Mouse (Mus musculus) forelimb bud, embryonic 11.5 days (tissue): Measurements from ENCODE around the gene Rpn2.

Experiments
- DNase-seq: peaks from one replicate; pipeline ENCODE4 v3.0.0-alpha.2; 2012; ENCODE audit warnings: low read depth, low spot score

The Rpn2 gene

GRCm38 (mm10) chr2:157278717-157279415 is at the start of gene Rpn2:
TSS of gene Rpn2 (plus strand) at chr2:157279017.
- peak; percentile 93 for DNase-seq

- DNase-seq, result no peak
Measured at GRCm38 (mm10) chr2:157235946-157236345, 42.9 kb upstream of the Rpn2 start.

DNA sequence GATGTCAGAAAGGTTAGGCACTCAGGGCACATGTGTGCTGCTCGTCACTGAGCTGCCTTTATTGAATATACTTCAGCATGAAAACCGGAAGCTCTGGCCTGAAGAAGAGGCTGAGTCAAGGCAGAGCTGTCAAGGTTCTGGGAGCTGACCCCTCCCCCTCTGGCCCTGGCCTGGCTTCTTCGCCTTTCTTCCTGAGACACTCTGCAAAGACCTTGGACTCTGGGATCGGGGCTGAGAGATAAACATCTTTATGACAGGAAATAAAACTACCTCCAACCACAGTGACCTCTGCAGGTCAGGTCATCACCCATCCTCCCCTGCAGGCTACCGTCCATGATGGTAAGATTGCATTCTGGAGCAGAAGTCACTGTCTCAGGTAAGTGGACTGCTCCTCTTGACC is 33.8 kb upstream of the Rpn2 start:
- no peak for DNase-seq

GRCm38 (mm10) chr2:157245603-157246002 is 33.2 kb upstream of the Rpn2 start:
- DNase-seq, result no peak

GRCm38 (mm10) chr2:157248111-157248510 is 30.7 kb upstream of the Rpn2 start:
- no peak for DNase-seq

- DNase-seq, result peak; percentile 37
Measured at GRCm38 (mm10) chr2:157259720-157260119, 19.1 kb upstream of the Rpn2 start.

GRCm38 (mm10) chr2:157261930-157262329 is 16.9 kb upstream of the Rpn2 start:
- DNase-seq, result no peak

GRCm38 (mm10) chr2:157262506-157262905 is 16.3 kb upstream of the Rpn2 start:
- DNase-seq, result no peak

- DNase-seq, result no peak
Measured at GRCm38 (mm10) chr2:157263101-157263500, 15.7 kb upstream of the Rpn2 start.

DNA sequence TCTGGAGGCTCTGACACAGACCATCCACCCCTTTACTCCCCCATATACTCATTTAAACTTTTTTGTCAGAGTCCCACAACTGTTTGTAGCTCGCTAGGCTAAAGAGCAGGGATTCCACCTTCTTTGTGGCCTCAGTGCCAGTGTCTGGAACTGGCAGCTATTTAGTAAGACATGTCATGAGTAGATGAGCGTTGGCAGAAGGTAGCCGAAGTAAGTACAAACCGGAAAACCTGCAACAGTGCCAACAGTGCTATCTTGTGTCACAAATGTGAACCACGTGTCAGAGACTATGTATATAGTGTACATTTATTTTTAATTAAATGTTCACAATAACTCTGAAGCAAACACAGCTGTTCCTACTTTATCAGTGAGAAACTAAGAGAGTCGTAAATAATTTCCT is 15.0 kb upstream of the Rpn2 start:
- no peak for DNase-seq

- peak; percentile 55 for DNase-seq
Measured at GRCm38 (mm10) chr2:157279416-157279800, 591 bp downstream of the Rpn2 start, which contains the start of gene Mroh8. TSS of gene Mroh8 (minus strand) at chr2:157279549.

GRCm38 (mm10) chr2:157283321-157283720 is 4.5 kb downstream of the Rpn2 start:
- DNase-seq, result no peak

- DNase-seq, result peak; percentile 50
Measured at GRCm38 (mm10) chr2:157287542-157287941, 8.7 kb downstream of the Rpn2 start.

DNA sequence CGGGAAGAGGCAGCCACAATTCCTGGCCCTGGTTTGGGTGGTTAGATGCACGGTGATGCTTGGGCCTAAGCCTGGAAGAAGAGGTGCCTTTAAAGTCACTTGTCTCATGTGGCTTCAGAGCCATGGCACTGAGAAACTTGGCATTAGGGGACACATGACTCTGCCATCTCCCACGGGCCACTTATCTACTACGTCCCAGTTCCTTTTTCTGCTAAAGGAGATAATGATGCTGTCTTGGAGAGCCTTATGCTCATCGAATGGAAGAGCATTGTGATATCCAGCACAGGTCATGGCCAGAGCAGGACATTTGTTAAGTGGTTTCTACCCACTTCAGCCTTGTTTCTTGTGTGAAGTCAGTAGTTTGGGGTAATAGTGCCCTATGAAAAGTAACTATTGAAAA is 10.2 kb downstream of the Rpn2 start:
- no peak for DNase-seq

DNA sequence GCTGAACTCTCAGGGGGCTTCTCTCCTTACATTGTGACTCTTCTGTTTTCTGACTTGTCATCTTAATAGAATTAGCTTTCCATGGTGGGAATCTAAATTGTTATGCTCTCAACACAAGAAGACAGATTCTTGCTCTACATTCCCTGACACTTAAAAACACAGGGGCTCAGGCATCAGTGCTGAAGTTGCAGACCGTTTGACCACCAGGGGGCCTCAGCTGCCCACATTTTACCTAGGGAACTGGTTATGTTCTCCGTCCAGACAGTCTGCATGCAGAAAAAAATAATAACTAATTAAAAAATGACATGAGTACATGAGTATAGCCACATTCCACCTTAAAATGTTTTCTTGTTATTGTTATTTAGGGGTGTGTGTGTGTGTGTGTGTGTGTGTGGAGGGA is 13.3 kb downstream of the Rpn2 start:
- DNase-seq, result peak; percentile 62

DNA sequence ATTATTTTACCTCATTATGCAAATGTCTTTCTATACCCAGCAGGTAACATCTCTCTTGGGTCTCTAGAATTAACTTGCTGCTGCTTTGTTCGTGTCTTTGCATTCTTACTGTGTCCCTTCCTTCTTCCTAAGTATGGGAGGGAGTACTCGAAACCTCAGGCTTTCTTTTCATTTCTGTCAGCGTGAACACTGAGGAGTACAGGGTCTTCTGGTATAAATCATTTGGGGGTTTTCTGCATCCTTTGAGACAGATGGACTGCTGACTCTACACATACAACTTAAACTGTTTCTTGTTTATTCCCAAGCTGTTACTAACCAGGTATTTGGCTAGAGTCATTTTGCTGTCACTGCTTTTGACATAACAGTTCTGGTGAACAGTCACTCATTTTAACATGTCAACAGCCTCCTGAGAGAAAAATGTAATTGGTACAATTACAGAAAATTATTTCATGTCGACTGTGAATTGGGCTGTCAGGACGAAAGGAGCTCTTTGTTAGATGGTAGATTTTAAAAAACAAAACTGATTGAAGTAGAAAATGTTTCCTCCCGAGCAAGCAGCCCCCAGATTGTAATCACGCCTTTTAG is 17.4 kb downstream of the Rpn2 start:
- DNase-seq, result no peak

DNA sequence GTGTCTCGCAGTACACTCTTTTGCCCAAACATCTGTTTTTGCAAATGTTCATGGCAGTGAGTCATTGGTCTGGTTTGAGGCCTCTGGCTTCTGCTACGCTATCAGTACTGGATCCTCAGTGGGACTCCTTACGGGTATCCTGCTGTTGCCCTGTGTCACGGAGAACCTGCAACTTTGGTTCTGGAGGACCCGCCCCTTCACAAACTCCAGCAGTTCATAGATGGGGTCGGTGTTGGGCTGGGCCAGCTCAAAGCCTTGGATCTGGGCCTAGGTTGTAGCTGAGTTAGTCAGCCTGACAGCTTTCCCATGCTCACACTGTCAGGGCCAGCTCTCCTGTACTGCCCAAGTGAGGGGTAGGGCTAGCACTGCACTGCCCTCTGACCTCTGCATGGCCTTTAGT is 21.2 kb downstream of the Rpn2 start:
- DNase-seq, result no peak

GRCm38 (mm10) chr2:157303096-157303495 is 24.3 kb downstream of the Rpn2 start:
- no peak for DNase-seq

DNA sequence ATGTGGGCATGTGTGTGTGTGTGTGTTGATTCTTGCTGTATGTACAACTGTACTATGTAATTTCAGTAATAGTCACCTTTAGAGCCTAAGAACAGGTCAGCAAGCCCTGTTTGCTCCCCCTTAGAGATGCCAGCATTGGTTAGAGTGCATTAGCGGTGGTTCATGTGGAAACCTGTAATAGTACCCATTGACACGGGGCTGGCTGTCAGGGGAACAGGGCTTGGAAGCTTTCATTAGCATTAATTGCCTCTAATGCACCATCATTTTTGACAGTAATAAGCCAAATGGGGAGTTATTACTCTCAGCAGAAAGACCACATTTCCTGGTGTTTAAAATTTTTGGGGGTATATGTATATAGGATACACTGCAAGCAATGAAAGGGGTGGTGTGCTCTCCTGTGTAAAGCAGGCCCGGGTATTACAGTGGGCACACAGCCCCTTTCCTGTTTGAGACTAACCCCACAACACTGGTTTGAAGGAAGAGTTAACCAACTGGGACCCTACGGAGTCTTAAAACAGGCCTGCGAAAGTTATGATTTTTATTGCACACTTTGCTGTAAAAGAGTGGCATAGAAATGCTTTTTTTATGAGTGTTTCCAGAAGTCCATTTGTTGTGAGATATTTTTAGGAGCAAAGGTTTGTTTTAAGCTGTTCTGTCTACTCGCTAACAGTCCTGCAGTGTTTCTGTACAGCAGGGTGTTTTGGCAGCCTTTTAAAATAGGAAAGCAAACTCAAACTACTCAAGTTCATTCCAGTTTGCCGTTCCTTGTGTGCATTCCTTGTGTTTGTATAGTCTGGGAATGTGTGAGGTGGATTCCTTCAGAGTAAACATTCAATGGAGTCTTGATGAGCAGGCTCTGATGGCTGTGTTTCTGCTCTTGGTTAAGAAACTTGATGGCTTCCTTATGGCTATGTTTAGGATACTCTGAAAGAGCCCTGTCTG is 27.5 kb downstream of the Rpn2 start:
- DNase-seq, result no peak

GRCm38 (mm10) chr2:157307715-157308265 is 29.0 kb downstream of the Rpn2 start:
- no peak for DNase-seq

GRCm38 (mm10) chr2:157308273-157308917 is 29.6 kb downstream of the Rpn2 start:
- DNase-seq, result no peak

GRCm38 (mm10) chr2:157309611-157310010 is 30.8 kb downstream of the Rpn2 start:
- DNase-seq, result no peak
